Mouse (Mus musculus) CD4-positive, CD25-positive, alpha-beta regulatory T cell, adult 4 months (primary cell): Measurements from ENCODE around the gene Fam107a. TPM values are rescaled to one million over a fixed set of nuclear protein-coding genes. Genes with fewer than 3 reads are reported as not detected.

ENCODE experiments used
- ATAC-seq: one replicate; pipeline ENCODE4 v1.8.0; 2017
- polyA plus RNA-seq, 2 experiments: library from polyadenylated mRNA; unstranded; fragments of 100-300 nt; shearing (Covaris generic); gene quantifications; one replicate each; pipeline ENCODE4 v1.2.1; 2017

Fam107a gene
- not detected for polyA plus RNA-seq

- ATAC-seq = no peak
Observed at GRCm38 (mm10) chr14:8317194-8318097, at the start of gene Fam107a. TSS of gene Fam107a (minus strand) at chr14:8318023.

- no peak for ATAC-seq
Observed at GRCm38 (mm10) chr14:8367121-8367520, 49.3 kb upstream of the Fam107a start.

GRCm38 (mm10) chr14:8365833-8366232 lies 48.0 kb upstream of the Fam107a start:
- no peak for ATAC-seq

- no peak for ATAC-seq
Observed at GRCm38 (mm10) chr14:8356836-8357235, 39.0 kb upstream of the Fam107a start.

- peak; percentile 51 for ATAC-seq
Observed at GRCm38 (mm10) chr14:8355999-8356501, 38.2 kb upstream of the Fam107a start.

GRCm38 (mm10) chr14:8348927-8349326 lies 31.1 kb upstream of the Fam107a start:
- no peak for ATAC-seq

- ATAC-seq = no peak
Observed at GRCm38 (mm10) chr14:8346255-8346997, 28.6 kb upstream of the Fam107a start.

- no peak for ATAC-seq
Observed at GRCm38 (mm10) chr14:8345566-8345965, 27.7 kb upstream of the Fam107a start.

- ATAC-seq = no peak
Observed at GRCm38 (mm10) chr14:8342509-8343106, 24.8 kb upstream of the Fam107a start.

- no peak for ATAC-seq
Observed at GRCm38 (mm10) chr14:8340226-8340625, 22.4 kb upstream of the Fam107a start.

- ATAC-seq = no peak
Observed at GRCm38 (mm10) chr14:8335947-8336346, 18.1 kb upstream of the Fam107a start.

- no peak for ATAC-seq
Observed at GRCm38 (mm10) chr14:8334511-8334910, 16.7 kb upstream of the Fam107a start.

- ATAC-seq = no peak
Observed at GRCm38 (mm10) chr14:8332314-8333252, 14.8 kb upstream of the Fam107a start.

GRCm38 (mm10) chr14:8331307-8331905 lies 13.6 kb upstream of the Fam107a start:
- no peak for ATAC-seq

- ATAC-seq = no peak
Observed at GRCm38 (mm10) chr14:8330390-8330789, 12.6 kb upstream of the Fam107a start.

- ATAC-seq = no peak
Observed at GRCm38 (mm10) chr14:8329552-8329951, 11.7 kb upstream of the Fam107a start.

- ATAC-seq = no peak
Observed at GRCm38 (mm10) chr14:8327371-8327770, 9.5 kb upstream of the Fam107a start.

GRCm38 (mm10) chr14:8326961-8327360 lies 9.1 kb upstream of the Fam107a start:
- no peak for ATAC-seq

- no peak for ATAC-seq
Observed at GRCm38 (mm10) chr14:8325746-8326145, 7.9 kb upstream of the Fam107a start.

- no peak for ATAC-seq
Observed at GRCm38 (mm10) chr14:8320528-8320927, 2.7 kb upstream of the Fam107a start.
